Mouse (Mus musculus) midbrain, embryonic 13.5 days (tissue): ENCODE measurements around the gene C2. TPM values are rescaled to one million over a fixed set of nuclear protein-coding genes. Genes with fewer than 3 reads are reported as not detected.
"Not testable (repeated sequence)": the region's sequence is repeated elsewhere in the genome, so short reads cannot be mapped to it uniquely, and the experiment has no call there.

Experiments used
- ATAC-seq: fragments of 200-750 bp; cut with Nextera tagmentation; 2 replicates; pipeline ENCODE4 v1.8.0; 2017; ENCODE audit warnings: mild to moderate bottlenecking, moderate TSS enrichment, moderate library complexity
- H3K27ac ChIP-seq: fragments of 300-500 bp; sonication (generic); 2 replicates; pipeline ENCODE4 v1.5.1; 2015; ENCODE audit warnings: inconsistent platforms, mild to moderate bottlenecking, moderate library complexity
- H3K27me3 ChIP-seq: fragments of 300-500 bp; sonication (generic); 2 replicates; pipeline ENCODE4 v1.6.1; 2015; ENCODE audit warnings: mild to moderate bottlenecking, inconsistent platforms
- H3K36me3 ChIP-seq: fragments of 300-500 bp; sonication (generic); 2 replicates; pipeline ENCODE4 v1.6.1; 2015; ENCODE audit warnings: mild to moderate bottlenecking, inconsistent platforms
- H3K4me1 ChIP-seq: fragments of 300-500 bp; sonication (generic); replicated peaks from 2 replicates; pipeline ENCODE4 v1.6.1; 2015; ENCODE audit warnings: inconsistent platforms
- H3K4me2 ChIP-seq: fragments of 300-500 bp; sonication (generic); replicated peaks from 2 replicates; pipeline ENCODE4 v1.6.1; 2015; ENCODE audit warnings: moderate library complexity, mild to moderate bottlenecking, inconsistent platforms
- H3K4me3 ChIP-seq: fragments of 300-500 bp; sonication (generic); replicated peaks from 2 replicates; pipeline ENCODE4 v1.5.1; 2015; ENCODE audit warnings: mild to moderate bottlenecking, inconsistent platforms
- H3K9ac ChIP-seq: fragments of 300-500 bp; sonication (generic); replicated peaks from 2 replicates; pipeline ENCODE4 v1.6.1; 2015; ENCODE audit warnings: mild to moderate bottlenecking, inconsistent platforms
- H3K9me3 ChIP-seq: fragments of 300-500 bp; sonication (generic); 2 replicates; pipeline ENCODE4 v1.6.1; 2016; ENCODE audit warnings: mild to moderate bottlenecking, inconsistent platforms
- WGBS: fragments of 180-500 bp; shearing (Covaris S2); methylation state at CpG from one replicate; pipeline ENCODE4 v1.1.7; 2015; 5-methylcytosine and 5-hydroxymethylcytosine counted together
- microRNA-seq: library from miRNA; unstranded; fragments of <30 nt; microRNA quantifications from one replicate; pipeline ENCODE4, GENCODE M21; 2016
- polyA plus RNA-seq: library from polyadenylated mRNA; unstranded; fragments of >200 nt; fragmentation: Nextera tagmentation; extraction: Ambion mirVana; gene quantifications from 2 replicates; pipeline ENCODE4 v1.2.1, GENCODE M21; 2015

The C2 gene
- polyA plus RNA-seq, 1 experiment from 2014 or later = 1.2 TPM

DNA sequence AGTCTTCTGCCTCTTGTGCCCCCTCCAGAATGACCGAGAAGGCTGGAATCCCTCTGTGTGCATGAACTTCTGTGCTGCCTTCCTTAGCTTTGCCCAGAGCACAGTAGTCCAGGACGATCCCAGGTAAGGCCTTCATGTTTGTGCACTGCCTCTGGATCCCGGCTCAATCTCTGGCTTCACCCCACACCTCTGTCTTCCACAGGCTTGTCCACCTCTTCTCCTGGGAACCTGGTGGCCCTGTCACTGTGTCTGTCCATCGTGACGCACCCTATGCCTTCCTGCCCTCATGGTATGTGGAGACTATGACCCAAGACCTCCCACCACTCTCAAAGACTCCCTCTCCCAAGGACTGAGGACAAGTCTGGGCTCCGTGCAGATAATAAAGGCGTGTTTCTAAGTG is 59.3 kb downstream of the C2 start:
- peaks cover 57% of the 10 kb centered on the region for H3K36me3 ChIP-seq
- no peaks in the 10 kb centered on the region for H3K27me3 ChIP-seq
- no peak for ATAC-seq
- H3K4me3 ChIP-seq = no peak overlapping the region
- H3K4me2 ChIP-seq = no peak overlapping the region
- no peaks in the 10 kb centered on the region for H3K9me3 ChIP-seq
- no peak overlapping the region for H3K9ac ChIP-seq
- peaks cover 32% of the 10 kb centered on the region for H3K4me1 ChIP-seq
- H3K27ac ChIP-seq = no peak overlapping the region
- 88% methylated on average over 7 of the region's 7 CpGs for WGBS

DNA sequence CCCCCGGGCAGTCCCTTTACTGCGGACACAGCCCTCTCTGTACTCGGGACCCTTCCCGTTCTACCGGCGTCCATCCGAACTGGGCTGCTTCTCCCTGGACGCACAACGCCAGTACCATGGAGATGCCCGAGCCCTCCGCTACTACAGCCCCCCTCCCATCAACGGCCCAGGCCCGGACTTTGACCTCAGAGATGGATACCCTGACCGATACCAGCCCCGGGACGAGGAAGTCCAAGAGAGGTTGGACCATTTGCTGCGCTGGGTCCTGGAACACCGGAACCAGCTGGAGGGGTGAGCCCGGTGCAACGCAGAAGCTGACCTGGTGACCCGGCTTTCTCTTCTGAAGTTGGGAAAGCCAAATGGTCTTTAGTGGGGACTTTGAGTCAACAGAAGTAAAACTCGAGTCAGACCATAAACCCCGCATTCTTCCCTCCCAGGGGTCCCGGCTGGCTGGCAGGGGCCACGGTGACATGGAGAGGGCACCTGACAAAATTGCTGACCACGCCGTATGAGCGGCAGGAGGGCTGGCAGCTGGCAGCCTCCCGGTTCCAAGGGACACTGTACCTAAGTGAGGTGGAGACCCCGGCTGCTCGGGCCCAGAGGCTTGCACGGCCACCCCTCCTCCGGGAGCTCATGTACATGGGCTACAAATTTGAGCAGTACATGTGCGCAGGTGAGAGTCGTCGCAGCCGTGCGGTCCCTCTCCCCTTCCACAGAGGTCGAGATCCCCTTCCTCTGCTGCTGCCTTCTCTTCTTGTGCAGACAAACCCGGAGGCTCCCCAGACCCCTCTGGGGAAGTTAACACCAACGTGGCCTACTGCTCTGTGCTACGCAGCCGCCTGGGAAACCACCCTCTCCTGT is 60.4 kb downstream of the C2 start:
- H3K27me3 ChIP-seq = no peaks in the 10 kb centered on the region
- peaks cover 32% of the 10 kb centered on the region for H3K4me1 ChIP-seq
- H3K9me3 ChIP-seq = no peaks in the 10 kb centered on the region
- peaks cover 56% of the 10 kb centered on the region for H3K36me3 ChIP-seq
- H3K27ac ChIP-seq = peak overlapping the region; percentile 84; the same call in 1 of the 2 replicates
- WGBS = 38% methylated on average over 43 of the region's 43 CpGs
- peak overlapping the region; percentile 99 for H3K4me2 ChIP-seq
- peak; percentile 11 for ATAC-seq
- peak overlapping the region; percentile 81 for H3K9ac ChIP-seq
- H3K4me3 ChIP-seq = peak overlapping the region; percentile 70

GRCm38 (mm10) chr17:34836856-34837221 is 61.2 kb downstream of the C2 start, which contains the start of the genes Stk19 and Dxo:
Gene Stk19, minus strand, starts transcription at chr17:34836945.
Gene Dxo, plus strand, starts transcription at chr17:34837019.
- Histone ChIP-seq H3K27me3 (no peaks in the 10 kb centered on the region), H3K36me3 (peaks cover 56% of the 10 kb centered on the region), H3K27ac (peak within 1 kb of the TSS; percentile 84), H3K4me2 (peak within 1 kb of the TSS; percentile 99), H3K9me3 (no peaks in the 10 kb centered on the region), H3K4me3 (peak within 1 kb of the TSS; percentile 70), H3K9ac (peak within 1 kb of the TSS; percentile 81), H3K4me1 (peaks cover 32% of the 10 kb centered on the region)
- WGBS = under 1% methylated on average over 40 of the region's 40 CpGs
- ATAC-seq = peak; percentile 95

DNA sequence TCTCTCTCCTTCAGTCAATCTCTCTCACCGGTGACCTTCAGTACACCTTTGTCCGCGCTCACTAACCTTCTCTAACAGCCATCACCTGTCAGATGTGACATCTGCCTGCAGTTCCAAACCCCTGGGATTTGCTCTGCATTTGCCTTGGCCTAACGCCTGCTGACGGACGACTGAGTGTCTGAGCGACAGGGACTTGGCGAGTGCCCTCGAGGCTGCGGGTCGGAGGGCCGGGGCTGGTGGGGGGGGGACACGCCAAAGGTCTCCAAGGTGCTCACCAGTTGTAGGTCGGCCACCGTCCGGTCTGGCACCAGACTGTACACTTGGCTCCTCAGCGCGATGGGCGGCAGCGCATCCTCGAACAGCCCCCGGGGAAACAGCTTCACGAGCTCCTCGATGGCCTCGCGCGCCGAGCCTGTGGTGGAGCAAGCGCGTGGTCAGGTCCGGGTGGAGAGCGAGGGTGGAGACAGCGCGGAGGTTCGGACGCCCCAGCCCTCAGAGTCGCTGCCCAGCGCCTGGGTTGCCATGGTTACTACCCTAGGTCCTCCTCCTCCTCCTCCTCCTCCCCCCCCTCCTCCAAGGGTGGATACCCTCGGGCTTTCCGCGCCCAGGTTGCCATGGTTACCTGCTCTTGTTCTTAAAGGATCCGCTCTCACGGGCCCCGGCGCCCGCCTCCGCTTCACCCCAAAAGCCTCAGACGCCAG is 61.8 kb downstream of the C2 start:
- 4% methylated on average over 48 of the region's 48 CpGs for WGBS

DNA sequence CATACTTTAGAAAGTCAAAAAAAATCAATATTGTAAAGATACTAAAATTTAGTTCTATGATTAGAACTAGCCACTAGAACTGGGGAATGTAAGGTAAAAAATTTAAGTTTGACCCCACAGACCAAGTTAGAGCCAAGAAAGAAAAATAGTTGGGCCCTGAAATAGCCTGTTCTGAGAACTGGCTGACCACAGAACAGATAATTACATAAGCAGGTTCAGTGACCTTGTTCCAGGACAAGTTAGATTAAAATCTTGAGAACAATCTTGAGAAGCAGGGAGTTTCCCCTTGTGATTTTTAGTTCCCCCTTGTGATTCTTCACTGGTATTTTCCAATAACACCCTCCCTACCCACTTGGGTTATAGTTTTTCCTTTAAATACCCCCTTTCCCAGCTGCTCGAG is 67.3 kb downstream of the C2 start:
- not testable (repeated sequence) for H3K4me2 ChIP-seq, H3K27me3 ChIP-seq, H3K27ac ChIP-seq, H3K9me3 ChIP-seq, H3K4me1 ChIP-seq, ATAC-seq, H3K4me3 ChIP-seq, H3K9ac ChIP-seq
- H3K36me3 ChIP-seq = peaks cover 79% of the 10 kb centered on the region
- WGBS = 95% methylated on average over 1 of the region's 1 CpGs

More for the DNA sequence above, 61.8 kb downstream of the C2 start:
- peak; percentile 84 for ATAC-seq
- Histone ChIP-seq H3K9me3 (no peaks in the 10 kb centered on the region), H3K27me3 (no peaks in the 10 kb centered on the region), H3K27ac (peak overlapping the region; percentile 84), H3K9ac (peak overlapping the region; percentile 81), H3K36me3 (peaks cover 54% of the 10 kb centered on the region), H3K4me1 (peaks cover 32% of the 10 kb centered on the region), H3K4me3 (peak overlapping the region; percentile 70), H3K4me2 (peak overlapping the region; percentile 99)

DNA sequence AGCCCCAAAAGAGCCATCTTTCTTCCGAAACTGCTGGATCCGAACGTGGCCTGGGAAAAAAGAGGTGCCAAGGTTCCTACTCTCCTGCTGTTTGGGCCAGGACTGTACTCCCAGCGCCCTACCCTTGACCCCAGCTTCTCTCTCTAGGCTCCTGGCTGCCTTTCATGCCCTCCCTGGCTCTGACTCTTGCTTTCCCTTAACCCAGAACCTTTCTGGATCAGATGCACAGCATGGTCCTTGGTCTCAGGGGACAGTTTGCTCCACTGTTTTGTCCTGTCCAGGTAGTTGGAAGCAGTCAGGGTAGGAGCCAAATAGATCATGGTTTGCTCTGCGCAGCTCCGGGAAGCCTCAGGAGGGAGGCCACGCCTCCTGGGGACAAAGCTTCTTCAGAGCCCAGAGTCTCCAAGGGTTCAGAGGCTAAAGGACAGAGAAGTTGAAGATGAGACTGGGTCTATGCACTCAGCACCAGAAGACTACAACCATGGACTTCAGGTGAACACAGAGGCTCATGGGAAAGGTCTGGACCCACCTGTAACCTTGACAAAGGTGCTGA is 83.2 kb downstream of the C2 start:
- no peak overlapping the region for H3K27ac ChIP-seq
- H3K27me3 ChIP-seq = no peaks in the 10 kb centered on the region
- no peaks in the 10 kb centered on the region for H3K36me3 ChIP-seq
- H3K4me1 ChIP-seq = no peaks in the 10 kb centered on the region
- WGBS = 82% methylated on average over 7 of the region's 7 CpGs
- no peak for ATAC-seq
- no peak overlapping the region for H3K4me3 ChIP-seq
- no peak overlapping the region for H3K9ac ChIP-seq
- no peak overlapping the region for H3K4me2 ChIP-seq
- no peaks in the 10 kb centered on the region for H3K9me3 ChIP-seq

GRCm38 (mm10) chr17:34813747-34814146 is 84.3 kb downstream of the C2 start:
- WGBS = 58% methylated on average over 12 of the region's 12 CpGs
- not testable (repeated sequence) for H3K9me3 ChIP-seq, H3K36me3 ChIP-seq, H3K9ac ChIP-seq, H3K4me1 ChIP-seq, ATAC-seq, H3K4me3 ChIP-seq, H3K27ac ChIP-seq, H3K27me3 ChIP-seq, H3K4me2 ChIP-seq

Small RNAs within 50 kb of the gene (microRNA-seq; reads per million reads assigned to microRNA genes)
- gene Mir6970 = not detected
- gene Mir6971 = 2.7 reads per million, percentile 9 among the genes with 10 or more reads in this experiment
- gene Mir6972 = not detected

Other genes starting within 250 kb of the C2 start
- gene Tnxb, start 227.7 kb downstream of the C2 start, polyA plus RNA-seq = 0.08 and 0.10 TPM in 2 replicates
- gene C4b, start 154.4 kb downstream of the C2 start, polyA plus RNA-seq = not detected in 2 replicates
- not detected in 2 replicates for gene Cyp21a1, start 93.7 kb downstream of the C2 start, polyA plus RNA-seq
- gene Stk19, start 61.3 kb downstream of the C2 start, polyA plus RNA-seq = 38.5 and 40.5 TPM in 2 replicates
- 74.7 and 76.1 TPM in 2 replicates for gene Dxo, start 61.2 kb downstream of the C2 start, polyA plus RNA-seq
- 59.3 and 61.3 TPM in 2 replicates for gene Skiv2l, start 48.1 kb downstream of the C2 start, polyA plus RNA-seq
- gene Nelfe, start 47.9 kb downstream of the C2 start, polyA plus RNA-seq = 95.0 and 100 TPM in 2 replicates
- 1.7 and 2.2 TPM in 2 replicates for gene Cfb, start 35.7 kb downstream of the C2 start, polyA plus RNA-seq
- 13.2 and 16.3 TPM in 2 replicates for gene Zbtb12, start 18.8 kb downstream of the C2 start, polyA plus RNA-seq
- gene Gm20547, start 16.2 kb downstream of the C2 start, polyA plus RNA-seq = 0.08 TPM in 1 of 2 replicates, not detected in the other
- 105 and 114 TPM in 2 replicates for gene Ehmt2, start 204 bp upstream of the C2 start, polyA plus RNA-seq
- 0.09 TPM in 1 of 2 replicates, not detected in the other for gene Slc44a4, start 16.2 kb upstream of the C2 start, polyA plus RNA-seq
- gene Neu1, start 33.0 kb upstream of the C2 start, polyA plus RNA-seq = 25.5 and 25.9 TPM in 2 replicates
- gene Hspa1b, start 61.0 kb upstream of the C2 start, polyA plus RNA-seq = 0.10 and 0.11 TPM in 2 replicates
- gene Gm20481, start 71.6 kb upstream of the C2 start, polyA plus RNA-seq = not detected in 2 replicates
- gene Hspa1a, start 73.9 kb upstream of the C2 start, polyA plus RNA-seq = 2.8 and 2.9 TPM in 2 replicates
- 0.55 and 1.5 TPM in 2 replicates for gene Hspa1l, start 74.4 kb upstream of the C2 start, polyA plus RNA-seq
- 141 and 150 TPM in 2 replicates for gene Lsm2, start 83.6 kb upstream of the C2 start, polyA plus RNA-seq
- 61.0 and 69.1 TPM in 2 replicates for gene Vars, start 102.7 kb upstream of the C2 start, polyA plus RNA-seq
- gene Vwa7, start 118.3 kb upstream of the C2 start, polyA plus RNA-seq = 0.13 and 0.20 TPM in 2 replicates
- 3.8 and 4.3 TPM in 2 replicates for gene Sapcd1, start 129.8 kb upstream of the C2 start, polyA plus RNA-seq
- gene Msh5, start 148.5 kb upstream of the C2 start, polyA plus RNA-seq = 3.3 and 3.7 TPM in 2 replicates
- 93.7 and 99.6 TPM in 2 replicates for gene Clic1, start 151.7 kb upstream of the C2 start, polyA plus RNA-seq
- 501 and 531 TPM in 2 replicates for gene Ddah2, start 160.8 kb upstream of the C2 start, polyA plus RNA-seq
- gene Ly6g6c, start 167.1 kb upstream of the C2 start, polyA plus RNA-seq = not detected in 2 replicates
- 0.45 and 0.50 TPM in 2 replicates for gene Mpig6b, start 167.9 kb upstream of the C2 start, polyA plus RNA-seq
- 0.18 and 0.32 TPM in 2 replicates for gene Ly6g6e, start 178.6 kb upstream of the C2 start, polyA plus RNA-seq
- gene Ly6g6d, start 179.8 kb upstream of the C2 start, polyA plus RNA-seq = 1.0 and 1.9 TPM in 2 replicates
- gene Ly6g6f, start 187.3 kb upstream of the C2 start, polyA plus RNA-seq = 0.18 and 0.19 TPM in 2 replicates
- 85.1 and 86.5 TPM in 2 replicates for gene Abhd16a, start 191.0 kb upstream of the C2 start, polyA plus RNA-seq
- gene Ly6g5c, start 210.0 kb upstream of the C2 start, polyA plus RNA-seq = not detected in 2 replicates
- 1.4 and 1.7 TPM in 2 replicates for gene Ly6g5b, start 217.2 kb upstream of the C2 start, polyA plus RNA-seq
- gene Gpank1, start 223.2 kb upstream of the C2 start, polyA plus RNA-seq = 27.1 and 30.4 TPM in 2 replicates
- 293 and 316 TPM in 2 replicates for gene Csnk2b, start 223.8 kb upstream of the C2 start, polyA plus RNA-seq
- 9.2 and 9.4 TPM in 2 replicates for gene D17H6S53E, start 228.1 kb upstream of the C2 start, polyA plus RNA-seq
- 0.53 and 0.63 TPM in 2 replicates for gene Apom, start 233.8 kb upstream of the C2 start, polyA plus RNA-seq
- 93.7 and 93.9 TPM in 2 replicates for gene Bag6, start 236.9 kb upstream of the C2 start, polyA plus RNA-seq